Mouse (Mus musculus): ENCODE results near the gene Akr7a5.
A peak's percentile ranks its signal among the peaks of the same experiment; 100 is the strongest.

Gene Akr7a5

GRCm38 (mm10) chr4:139351931-139352711 lies 41.6 kb downstream of the Akr7a5 start, which contains the start of the genes Mrto4, Emc1 and Ubr4:
Gene Mrto4 (minus strand): TSS chr4:139352576.
Gene Emc1 (plus strand): TSS chr4:139352587.
Gene Ubr4 (plus strand): TSS chr4:139352609.
- DNase-seq (ENCODE audit: low spot score) = peak; percentile 83

- DNase-seq (ENCODE audit: low spot score) = no peak
Observed at GRCm38 (mm10) chr4:139352832-139353231, 42.3 kb downstream of the Akr7a5 start.

- peak; percentile 35 for DNase-seq (ENCODE audit: low spot score)
Observed at GRCm38 (mm10) chr4:139357211-139357610, 46.7 kb downstream of the Akr7a5 start.

GRCm38 (mm10) chr4:139360761-139361548 lies 50.4 kb downstream of the Akr7a5 start:
- no peak for DNase-seq (ENCODE audit: low spot score)

DNA sequence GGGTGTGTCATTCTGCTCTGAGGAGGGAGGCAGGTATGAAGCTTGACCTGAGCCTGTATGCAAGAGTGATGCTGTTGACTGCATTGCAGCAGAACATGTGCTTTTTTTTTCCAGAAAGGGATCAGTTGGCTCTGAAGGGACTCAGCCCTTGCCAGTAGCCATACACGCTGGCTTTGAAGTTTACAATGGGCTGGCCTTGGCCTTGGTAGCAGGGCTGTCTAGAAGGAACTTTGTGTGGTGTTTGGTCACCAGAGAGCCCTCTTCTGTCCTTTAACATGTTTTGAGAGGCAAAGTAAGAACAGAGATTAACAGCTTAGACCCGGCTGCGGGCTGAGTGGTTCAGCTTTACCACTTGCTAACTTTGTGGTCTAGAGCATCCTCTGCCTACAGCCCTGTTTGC lies 56.8 kb downstream of the Akr7a5 start:
- no peak for DNase-seq (ENCODE audit: low spot score)
